11 mouse cellular contexts compared by ENCODE assay signal in the genomic region with DNA sequence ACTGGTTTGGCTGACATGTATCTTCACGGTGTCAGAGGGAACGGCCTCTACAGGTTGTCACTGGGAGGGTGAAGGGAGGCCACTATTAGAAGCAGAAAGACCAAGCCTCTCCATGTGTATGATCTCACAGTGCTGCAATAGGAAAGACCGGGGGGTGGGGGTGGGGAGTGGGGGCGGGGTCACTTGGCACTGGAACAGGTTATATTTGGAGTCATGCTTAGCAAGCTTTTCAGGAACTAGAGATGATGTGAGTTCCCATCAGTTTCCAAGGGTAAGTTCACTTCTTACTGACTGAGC.
DNase-seq lines count a peak whose midpoint lies in the region; ATAC-seq and TF ChIP-seq lines count a peak whose summit lies in the region.
"Had no signal": no experiment of that assay in that cellular context is flagged by ENCODE, and none has a peak within 500 bp of the region (broad histone marks: within the 10 kb centered on the region; RNA-seq: fewer than 3 reads in every experiment).

No protein-coding gene starts in this region.

- H3K4me3 ChIP-seq in heart, embryonic 10.5 days: no peak overlapping the region
- no peak overlapping the region for H3K4me3 ChIP-seq in limb, embryonic 13.5 days
- no peak overlapping the region for H3K4me3 ChIP-seq in limb, embryonic 10.5 days
- peak overlapping the region; percentile 46 for H3K4me3 ChIP-seq in megakaryocyte, embryonic 14.5 days (replicated peaks)
- H3K4me3 ChIP-seq in gastrocnemius, adult 2 months: no peak overlapping the region; the same call in 1 of the 2 replicates
- H3K4me3 ChIP-seq: layer of hippocampus, adult 2 months; liver, embryonic 13.5 days; midbrain, embryonic 10.5 days had no signal

- H3K27me3 ChIP-seq in heart, embryonic 10.5 days (ENCODE audit: insufficient read depth, poor library complexity, severe bottlenecking): no peaks in the 10 kb centered on the region
- H3K27me3 ChIP-seq in limb, embryonic 13.5 days: no peaks in the 10 kb centered on the region
- H3K27me3 ChIP-seq in limb, embryonic 10.5 days (ENCODE audit: low read depth, poor library complexity, severe bottlenecking): no peaks in the 10 kb centered on the region
- no peaks in the 10 kb centered on the region for H3K27me3 ChIP-seq in megakaryocyte, embryonic 14.5 days (replicated peaks)
- H3K27me3 ChIP-seq: liver, embryonic 13.5 days had no signal

- peak overlapping the region; percentile 36; the same call in 1 of the 2 replicates for H3K27ac ChIP-seq in heart, embryonic 10.5 days
- no peak overlapping the region for H3K27ac ChIP-seq in limb, embryonic 13.5 days
- no peak overlapping the region for H3K27ac ChIP-seq in limb, embryonic 10.5 days
- H3K27ac ChIP-seq in gastrocnemius, adult 2 months: no peak overlapping the region
- H3K27ac ChIP-seq: layer of hippocampus, adult 2 months; liver, embryonic 13.5 days; midbrain, embryonic 10.5 days had no signal

- H3K36me3 ChIP-seq in heart, embryonic 10.5 days: no peaks in the 10 kb centered on the region
- H3K36me3 ChIP-seq in limb, embryonic 13.5 days: no peaks in the 10 kb centered on the region
- no peaks in the 10 kb centered on the region for H3K36me3 ChIP-seq in limb, embryonic 10.5 days
- H3K36me3 ChIP-seq in megakaryocyte, embryonic 14.5 days (replicated peaks; ENCODE audit: low read length): no peaks in the 10 kb centered on the region
- H3K36me3 ChIP-seq: liver, embryonic 13.5 days; midbrain, embryonic 10.5 days had no signal

- no peak for TF ChIP-seq CTCF in gastrocnemius, adult 2 months (IDR thresholded peaks at IDR 0.05)

- H3K4me2 ChIP-seq in limb, embryonic 13.5 days (replicated peaks): no peak overlapping the region
- H3K4me2 ChIP-seq: liver, embryonic 13.5 days had no signal

- WGBS in heart, embryonic 10.5 days: 29% methylated on average over 4 of the region's 4 CpGs
- 64% methylated on average over 4 of the region's 4 CpGs for WGBS in limb, embryonic 13.5 days
- WGBS in limb, embryonic 10.5 days: 74% methylated on average over 4 of the region's 4 CpGs

- intact Hi-C loops in gastrocnemius, adult 2 months (cut with DNase I): no loop called here

- peaks cover 26% of the 10 kb centered on the region for H3K4me1 ChIP-seq in heart, embryonic 10.5 days
- H3K4me1 ChIP-seq in limb, embryonic 13.5 days: peaks cover 18% of the 10 kb centered on the region
- peaks cover 13% of the 10 kb centered on the region for H3K4me1 ChIP-seq in limb, embryonic 10.5 days
- H3K4me1 ChIP-seq in megakaryocyte, embryonic 14.5 days: peaks cover 36% of the 10 kb centered on the region
- H3K4me1 ChIP-seq: liver, embryonic 13.5 days; midbrain, embryonic 10.5 days had no signal

- H3K9me3 ChIP-seq in heart, embryonic 10.5 days: no peaks in the 10 kb centered on the region
- no peaks in the 10 kb centered on the region for H3K9me3 ChIP-seq in limb, embryonic 13.5 days
- no peaks in the 10 kb centered on the region for H3K9me3 ChIP-seq in limb, embryonic 10.5 days (replicated peaks)
- no peaks in the 10 kb centered on the region for H3K9me3 ChIP-seq in megakaryocyte, embryonic 14.5 days
- H3K9me3 ChIP-seq: liver, embryonic 13.5 days; midbrain, embryonic 10.5 days had no signal

- ATAC-seq in limb, embryonic 13.5 days (ENCODE audit: low FRiP score, low read depth): 0 out of 2 replicates have a peak, but pooled peaks have one; percentile 59
- ATAC-seq in common myeloid progenitor, adult 5-6 weeks (replicated peaks; ENCODE audit: low read depth, poor library complexity, severe bottlenecking): peak; percentile 18; the same call in 1 of the 2 replicates

- no peak for DNase-seq in heart, embryonic 10.5 days (ENCODE audit: low spot score)
- DNase-seq in heart, postnatal 4 days: no peak
- no peak for DNase-seq in limb, embryonic 10.5 days (ENCODE audit: low spot score)
- DNase-seq in cerebellum, adult 18-20 months: no peak
- DNase-seq in gastrocnemius, adult 2 months: no peak
- DNase-seq: liver, embryonic 13.5 days had no signal

- H3K9ac ChIP-seq in limb, embryonic 13.5 days: no peak overlapping the region
- H3K9ac ChIP-seq: liver, embryonic 13.5 days had no signal
